Mouse (Mus musculus) gastrocnemius, postnatal 10 days (tissue): ENCODE data around the gene Dok3. TPM values are rescaled to one million over a fixed set of nuclear protein-coding genes. Genes with fewer than 3 reads are reported as not detected.

Experiments
- DNase-seq: peaks from one replicate; pipeline ENCODE4 v3.0.0; 2021; ENCODE audit warnings: mixed read lengths
- total RNA-seq, 2 experiments: library from RNA; stranded (reverse); gene quantifications; 2 replicates each; pipeline ENCODE4 v1.2.3; 2021

Gene Dok3
- total RNA-seq, 2 experiments from 2014 or later, result 2.0 to 4.0 TPM

DNA sequence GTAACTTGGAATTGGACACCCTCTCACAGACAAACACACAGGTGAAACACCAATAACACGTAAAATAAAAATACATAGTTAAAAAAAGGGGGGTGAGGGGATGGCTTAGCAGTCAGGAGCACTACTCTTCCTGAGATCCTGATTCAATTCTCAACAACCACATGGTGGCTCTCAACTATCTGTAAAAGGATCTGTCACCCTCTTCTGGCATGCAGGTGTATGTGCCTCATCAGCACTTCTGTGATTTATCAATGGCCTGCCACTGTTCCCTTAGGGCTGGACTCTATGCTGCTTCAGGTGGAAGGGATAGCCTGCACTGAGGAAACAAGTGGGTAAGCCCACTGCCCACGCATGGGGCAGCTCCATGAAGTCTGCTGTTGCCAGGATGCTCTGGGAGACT is 11.8 kb upstream of the Dok3 start:
- DNase-seq, result no peak

DNA sequence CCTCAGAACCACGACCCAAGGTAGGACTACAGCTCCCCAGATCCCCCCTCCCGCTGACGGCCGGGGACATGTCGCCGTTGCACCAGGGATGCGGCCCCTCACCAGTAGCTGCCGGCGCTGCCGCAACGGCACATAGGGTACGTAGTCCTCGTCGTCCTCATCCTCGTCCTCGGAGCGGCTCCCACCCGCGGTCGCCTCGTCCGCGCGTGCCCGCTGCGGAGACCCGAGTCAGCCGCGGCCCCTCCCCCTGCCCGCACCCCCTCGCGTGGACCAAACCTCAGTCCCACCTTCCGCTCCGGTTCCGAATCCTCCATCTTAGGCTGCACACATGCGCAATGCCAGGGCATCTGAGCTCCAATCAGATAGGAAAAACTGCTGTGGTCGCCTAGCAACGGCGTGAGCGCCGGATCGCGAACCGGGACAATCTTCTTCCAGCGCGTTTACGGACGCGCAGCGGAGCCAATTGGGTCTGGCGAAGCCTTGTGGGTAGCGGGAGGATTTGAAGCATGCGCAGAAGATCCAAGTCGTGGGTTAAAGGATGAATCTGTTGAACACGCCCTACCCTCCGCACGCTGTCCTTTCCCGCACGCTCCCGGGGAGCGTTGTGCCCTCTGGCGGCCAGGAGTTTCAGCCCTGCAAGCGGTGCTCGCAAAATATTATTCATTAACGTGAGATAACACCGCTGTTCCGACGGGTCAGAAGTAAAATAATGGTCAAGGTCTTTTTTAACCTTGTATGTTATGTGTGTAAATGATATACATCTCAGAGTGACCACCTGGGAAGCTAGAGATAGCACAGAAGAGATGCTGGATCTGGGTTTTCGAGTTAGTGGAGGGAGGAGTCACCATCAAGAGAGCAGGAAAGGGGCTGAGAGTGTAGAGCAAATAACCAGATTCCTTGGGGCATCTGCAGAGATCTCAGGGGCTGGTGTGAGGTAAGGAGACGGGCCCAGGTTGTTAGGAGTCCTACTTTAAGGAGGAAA is 7.4 kb upstream of the Dok3 start, which contains the start of gene Ddx41:
Gene Ddx41 (minus strand): TSS at position 465 of the 982 bp plus-strand sequence.
- peak; percentile 96 for DNase-seq

DNA sequence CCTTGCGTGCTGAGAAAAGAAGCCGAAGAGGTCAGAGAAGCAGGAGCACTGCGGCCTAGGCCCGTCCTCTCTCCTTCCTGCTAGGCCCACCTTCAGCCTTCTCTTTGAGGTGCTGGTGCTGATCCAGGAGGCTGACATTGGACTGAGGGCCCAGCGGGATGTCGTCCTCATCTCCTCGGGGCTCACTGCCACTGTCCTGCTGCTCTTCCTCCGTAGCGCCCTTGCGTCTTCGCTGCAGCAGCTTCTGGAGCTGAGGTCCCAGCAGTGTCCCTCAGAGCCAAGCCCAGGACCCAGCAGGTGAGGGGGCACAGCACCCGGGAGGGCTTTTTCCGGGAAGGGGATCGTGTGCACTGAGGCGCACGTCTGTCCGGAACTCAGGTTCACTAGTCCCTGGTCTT is 6.7 kb upstream of the Dok3 start:
- DNase-seq, result no peak

DNA sequence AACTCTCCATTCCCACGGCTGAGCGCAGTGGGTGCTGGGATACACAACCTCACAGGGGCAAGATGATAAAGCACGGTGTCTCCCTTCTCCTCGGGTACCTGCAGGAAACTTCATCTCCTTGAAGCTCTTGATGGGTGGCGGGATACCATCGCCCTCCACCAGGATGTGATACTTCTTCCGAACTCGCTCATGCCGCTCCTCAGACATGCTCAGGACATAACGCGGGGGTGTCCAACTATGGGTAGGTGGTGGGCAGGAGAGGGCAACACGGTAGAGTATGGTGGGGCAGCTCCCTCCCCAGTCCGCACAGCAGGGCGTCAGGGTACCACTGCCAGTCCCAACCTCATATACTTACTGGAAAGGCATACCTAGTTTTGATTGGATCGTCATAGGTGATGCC is 6.1 kb upstream of the Dok3 start:
- no peak for DNase-seq

- DNase-seq, result no peak
These were observed 993 bp downstream of the Dok3 start for GRCm38 (mm10) chr13:55527834-55528772.

DNA sequence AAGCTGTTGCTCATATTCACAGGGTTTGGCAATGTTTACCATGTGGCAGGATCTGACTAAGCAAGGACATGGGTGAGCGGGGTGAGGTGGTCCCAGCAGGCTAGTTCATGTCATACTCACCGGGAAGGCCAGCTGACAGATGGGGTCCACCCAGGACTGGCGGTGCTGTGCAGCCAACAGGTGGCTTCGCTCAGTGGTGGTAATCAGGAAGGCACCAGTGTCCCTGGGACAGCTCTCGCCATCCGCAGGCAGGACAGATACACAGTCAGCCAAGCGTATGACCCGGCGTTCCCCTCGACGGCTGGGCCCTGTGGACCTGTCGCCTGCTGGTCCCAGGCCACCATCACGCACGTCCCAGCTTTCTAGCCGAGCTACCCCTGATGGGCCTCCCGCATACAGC is 1.9 kb downstream of the Dok3 start:
- no peak for DNase-seq

GRCm38 (mm10) chr13:55525733-55526553 is 3.2 kb downstream of the Dok3 start:
- no peak for DNase-seq

DNA sequence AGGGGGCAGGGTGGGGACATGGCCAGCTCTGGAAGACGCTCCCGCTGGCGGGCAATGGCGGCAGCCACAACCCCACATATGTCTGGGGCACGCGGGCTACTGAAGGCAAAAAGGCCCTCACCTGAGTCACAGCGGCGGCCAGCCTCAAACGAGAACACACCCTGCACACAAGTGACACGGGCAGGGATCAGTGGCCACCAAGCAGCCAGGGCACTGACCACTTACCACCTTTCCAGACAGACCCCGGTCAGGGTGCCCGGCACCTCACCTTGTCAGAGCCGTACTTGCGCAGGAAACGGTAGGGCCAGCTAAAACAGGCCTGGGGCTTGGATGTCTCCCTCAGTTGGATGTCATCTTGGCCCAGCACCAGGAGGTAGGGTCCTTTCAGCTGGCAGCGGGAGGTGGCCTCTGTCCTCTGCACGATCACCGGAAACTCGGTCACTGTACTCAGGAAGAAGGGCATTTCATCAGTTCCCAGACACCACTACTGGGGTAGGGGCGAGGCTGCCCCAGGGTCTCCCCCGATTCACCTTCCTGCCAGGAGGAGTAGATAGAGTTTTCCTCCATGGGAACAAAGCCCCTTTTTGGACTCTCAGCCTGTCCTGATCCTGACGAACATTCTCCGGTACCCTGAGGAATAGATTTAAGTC is 5.0 kb downstream of the Dok3 start:
- no peak for DNase-seq

GRCm38 (mm10) chr13:55523278-55523677 is 5.8 kb downstream of the Dok3 start:
- DNase-seq, result peak; percentile 45

GRCm38 (mm10) chr13:55522730-55523129 is 6.4 kb downstream of the Dok3 start:
- DNase-seq, result no peak

DNA sequence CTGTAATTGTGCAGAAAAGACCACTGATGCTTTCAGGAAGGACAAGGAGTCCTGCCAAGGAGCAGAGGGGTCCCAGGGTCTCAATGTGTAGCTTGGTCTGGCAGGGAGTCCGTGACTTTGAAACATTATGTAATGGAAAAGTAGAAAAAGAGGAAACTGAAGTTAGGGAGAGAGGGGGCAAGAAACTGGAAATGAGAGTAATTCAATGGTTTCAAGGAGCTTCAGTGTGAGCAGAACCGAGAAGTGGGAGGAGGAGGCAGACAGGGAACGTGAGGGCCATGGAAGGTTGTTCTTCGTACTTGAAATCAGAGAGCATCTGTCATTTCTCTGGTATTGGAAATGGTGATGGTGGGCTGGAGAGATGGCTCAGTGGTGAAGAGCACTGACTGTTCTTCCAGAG is 9.5 kb downstream of the Dok3 start:
- DNase-seq, result no peak

- peak; percentile 94 for DNase-seq
These were observed 12.1 kb downstream of the Dok3 start for GRCm38 (mm10) chr13:55516955-55517354.

DNA sequence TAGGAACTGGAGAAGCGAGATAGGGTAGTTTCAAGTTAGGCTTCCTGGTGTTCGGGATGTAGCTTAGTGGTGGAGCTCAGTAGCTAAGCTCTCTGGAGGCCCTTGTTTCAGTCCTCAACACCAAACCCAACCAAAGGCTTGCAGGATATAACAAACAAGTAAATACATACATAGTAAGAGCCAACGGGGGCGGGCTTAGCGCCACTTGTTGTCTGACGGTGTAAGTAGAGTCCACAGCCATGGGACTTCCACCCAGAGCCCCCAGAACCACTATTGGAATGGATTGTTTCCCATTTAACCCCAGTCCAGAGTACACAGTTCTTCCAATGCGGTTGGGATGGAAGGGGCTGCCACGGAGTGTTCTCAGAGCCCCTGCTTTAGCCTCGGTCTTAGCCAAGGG is 15.3 kb downstream of the Dok3 start:
- DNase-seq, result no peak

GRCm38 (mm10) chr13:55513111-55513748 is 15.9 kb downstream of the Dok3 start, which contains the start of gene Pdlim7:
TSS of gene Pdlim7 (minus strand) at chr13:55513676.
- peak; percentile 96 for DNase-seq

GRCm38 (mm10) chr13:55512379-55513031 is 16.6 kb downstream of the Dok3 start:
- DNase-seq, result peak; percentile 68

- DNase-seq, result peak; percentile 33
These were observed 17.6 kb downstream of the Dok3 start for GRCm38 (mm10) chr13:55511492-55511861.

DNA sequence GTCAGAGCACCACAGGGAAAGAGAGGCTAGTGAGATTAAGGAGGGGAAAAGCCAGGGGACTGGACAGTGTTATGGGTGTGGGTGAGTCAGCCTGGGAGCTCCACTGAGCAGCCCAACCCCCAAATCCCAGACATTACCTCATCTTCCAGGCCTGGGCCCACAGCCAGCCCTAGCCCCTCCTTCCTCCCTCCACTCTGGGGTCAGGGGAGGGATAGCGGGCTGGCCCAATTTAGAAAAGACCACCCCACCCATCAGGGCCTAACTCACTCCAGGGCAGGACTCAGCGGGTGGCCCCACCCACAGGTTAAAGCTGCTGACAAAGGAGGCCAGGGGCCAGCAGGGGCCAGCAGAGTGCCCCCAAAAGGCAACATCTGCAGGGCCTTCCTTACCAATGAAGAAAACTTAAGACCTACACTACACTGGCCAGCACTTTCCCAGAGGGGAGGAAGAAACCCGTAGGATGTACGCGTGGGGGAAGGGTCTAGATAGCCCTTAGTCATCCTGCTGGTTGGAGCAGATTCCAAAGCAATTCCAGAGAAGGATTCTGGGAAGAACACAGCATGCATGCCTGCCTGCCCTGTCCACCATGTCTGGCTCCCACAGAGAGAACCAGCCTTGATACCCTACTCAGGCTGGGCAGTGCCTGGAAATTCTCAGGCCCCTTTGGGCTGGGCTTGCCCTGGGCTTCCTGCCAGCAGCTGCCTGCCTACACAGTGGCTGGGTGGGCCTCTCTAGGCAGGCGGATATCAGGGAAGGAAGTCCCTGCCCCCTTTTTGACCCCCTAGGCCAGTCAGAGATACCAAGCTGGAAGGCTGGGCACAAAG is 18.2 kb downstream of the Dok3 start:
- DNase-seq, result peak; percentile 83

- DNase-seq, result no peak
These were observed 18.8 kb downstream of the Dok3 start for GRCm38 (mm10) chr13:55510332-55510667.

DNA sequence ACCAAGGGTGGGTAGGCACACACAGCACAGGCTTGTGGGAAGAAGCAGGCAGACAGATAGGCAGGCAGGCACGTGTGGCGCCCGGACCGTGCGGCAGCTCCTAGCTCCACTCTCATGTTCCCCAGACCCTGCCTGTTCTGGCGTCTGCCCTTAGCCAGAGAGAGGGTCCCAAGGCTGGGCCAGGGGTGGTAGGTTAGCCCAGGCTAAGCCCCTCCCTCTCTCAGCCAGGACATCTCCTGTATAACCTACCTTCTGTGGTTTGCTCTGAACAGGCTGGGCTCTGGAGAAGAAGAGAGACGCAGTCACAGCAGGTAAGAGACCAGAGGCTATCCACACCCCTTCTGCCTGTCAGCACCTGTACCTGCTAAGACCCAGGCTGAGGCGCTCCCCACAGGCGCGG is 20.6 kb downstream of the Dok3 start:
- DNase-seq, result no peak
